Comparison of ENCODE assay signal across 22 mouse cellular contexts in genomic region chr9:47707326-47707725, GRCm38 (mm10).
A peak's percentile ranks its signal among the peaks of the same experiment; 100 is the strongest.
DNase-seq lines count a peak whose midpoint lies in the region; ATAC-seq lines count a peak whose summit lies in the region.
"Had no signal": no experiment of that assay in that cellular context is flagged by ENCODE, and none has a peak within 500 bp of the region (broad histone marks: within the 10 kb centered on the region; RNA-seq: fewer than 3 reads in every experiment).

No protein-coding gene starts in this region.

- H3K9me3 ChIP-seq in hindbrain, embryonic 13.5 days = no peaks in the 10 kb centered on the region
- no peaks in the 10 kb centered on the region for H3K9me3 ChIP-seq in hindbrain, embryonic 10.5 days
- no peaks in the 10 kb centered on the region; the same call in 1 of the 2 replicates for H3K9me3 ChIP-seq in midbrain, embryonic 13.5 days
- H3K9me3 ChIP-seq in midbrain, embryonic 11.5 days (ENCODE audit: control insufficient read depth, low read length) = no peaks in the 10 kb centered on the region
- H3K9me3 ChIP-seq in midbrain, embryonic 14.5 days (ENCODE audit: control insufficient read depth, low read length) = no peaks in the 10 kb centered on the region; the same call in 1 of the 2 replicates
- H3K9me3 ChIP-seq: embryonic facial prominence, embryonic 12.5 days; heart, embryonic 13.5 days; limb, embryonic 10.5 days; liver, embryonic 15.5 days; lung, embryonic 15.5 days; stomach, embryonic 15.5 days had no signal

- no peak overlapping the region for H3K4me3 ChIP-seq in hindbrain, embryonic 13.5 days
- H3K4me3 ChIP-seq in hindbrain, embryonic 10.5 days = no peak overlapping the region
- no peak overlapping the region for H3K4me3 ChIP-seq in midbrain, embryonic 13.5 days (replicated peaks)
- no peak overlapping the region for H3K4me3 ChIP-seq in midbrain, embryonic 11.5 days (ENCODE audit: low read depth, low read length)
- H3K4me3 ChIP-seq in midbrain, embryonic 14.5 days (replicated peaks; ENCODE audit: low read depth, low read length) = no peak overlapping the region
- H3K4me3 ChIP-seq: embryonic facial prominence, embryonic 12.5 days; heart, adult 2 months; heart, embryonic 13.5 days; limb, embryonic 10.5 days; liver, embryonic 15.5 days; lung, embryonic 15.5 days; myocyte; stomach, embryonic 15.5 days had no signal

- H3K4me2 ChIP-seq in hindbrain, embryonic 13.5 days = no peak overlapping the region
- no peak overlapping the region for H3K4me2 ChIP-seq in midbrain, embryonic 13.5 days (replicated peaks)
- H3K4me2 ChIP-seq in midbrain, embryonic 11.5 days = no peak overlapping the region
- H3K4me2 ChIP-seq in midbrain, embryonic 14.5 days (ENCODE audit: low read length) = no peak overlapping the region
- H3K4me2 ChIP-seq: embryonic facial prominence, embryonic 12.5 days; heart, embryonic 13.5 days; liver, embryonic 15.5 days; lung, embryonic 15.5 days; stomach, embryonic 15.5 days had no signal

- 58% methylated on average over 6 of the region's 6 CpGs for WGBS in hindbrain, embryonic 13.5 days
- WGBS in hindbrain, embryonic 10.5 days = 86% methylated on average over 6 of the region's 6 CpGs
- 51% methylated on average over 6 of the region's 6 CpGs for WGBS in midbrain, embryonic 13.5 days
- 75% methylated on average over 6 of the region's 6 CpGs for WGBS in midbrain, embryonic 11.5 days
- WGBS in midbrain, embryonic 14.5 days = 53% methylated on average over 6 of the region's 6 CpGs

- no peak for ATAC-seq in hindbrain, embryonic 13.5 days (ENCODE audit: low FRiP score)
- ATAC-seq in midbrain, embryonic 13.5 days = 0 out of 2 replicates have a peak, but pooled peaks have one; percentile 59
- no peak for ATAC-seq in midbrain, embryonic 11.5 days (ENCODE audit: low FRiP score)
- ATAC-seq in midbrain, embryonic 14.5 days (ENCODE audit: low FRiP score, low TSS enrichment) = no peak
- ATAC-seq: forebrain, postnatal 0 days; inflammation-experienced regulatory T-cells, adult 6 months had no signal

- H3K27ac ChIP-seq in hindbrain, embryonic 13.5 days = peak overlapping the region; percentile 79
- no peak overlapping the region for H3K27ac ChIP-seq in hindbrain, embryonic 10.5 days
- peak overlapping the region; percentile 76 for H3K27ac ChIP-seq in midbrain, embryonic 13.5 days
- no peak overlapping the region for H3K27ac ChIP-seq in midbrain, embryonic 11.5 days (ENCODE audit: low read depth, low read length)
- peak overlapping the region; percentile 71 for H3K27ac ChIP-seq in midbrain, embryonic 14.5 days (replicated peaks; ENCODE audit: low read depth, low read length)
- H3K27ac ChIP-seq: embryonic facial prominence, embryonic 12.5 days; heart, adult 2 months; heart, embryonic 13.5 days; limb, embryonic 10.5 days; liver, embryonic 15.5 days; lung, embryonic 15.5 days; stomach, embryonic 15.5 days had no signal

- no peaks in the 10 kb centered on the region for H3K36me3 ChIP-seq in hindbrain, embryonic 13.5 days
- peaks cover 8% of the 10 kb centered on the region; the same call in 1 of the 2 replicates for H3K36me3 ChIP-seq in hindbrain, embryonic 10.5 days
- H3K36me3 ChIP-seq in midbrain, embryonic 13.5 days = no peaks in the 10 kb centered on the region
- H3K36me3 ChIP-seq in midbrain, embryonic 11.5 days (ENCODE audit: control insufficient read depth, insufficient read depth, low read length) = no peaks in the 10 kb centered on the region
- no peaks in the 10 kb centered on the region for H3K36me3 ChIP-seq in midbrain, embryonic 14.5 days (ENCODE audit: control insufficient read depth, insufficient read depth, low read length)
- H3K36me3 ChIP-seq: embryonic facial prominence, embryonic 12.5 days; heart, embryonic 13.5 days; limb, embryonic 10.5 days; liver, embryonic 15.5 days; lung, embryonic 15.5 days; stomach, embryonic 15.5 days had no signal

- no peaks in the 10 kb centered on the region for H3K27me3 ChIP-seq in hindbrain, embryonic 13.5 days
- no peaks in the 10 kb centered on the region for H3K27me3 ChIP-seq in hindbrain, embryonic 10.5 days (ENCODE audit: insufficient read depth, poor library complexity, severe bottlenecking)
- no peaks in the 10 kb centered on the region for H3K27me3 ChIP-seq in midbrain, embryonic 13.5 days
- no peaks in the 10 kb centered on the region for H3K27me3 ChIP-seq in midbrain, embryonic 11.5 days (ENCODE audit: control insufficient read depth, insufficient read depth, low read length)
- H3K27me3 ChIP-seq in midbrain, embryonic 14.5 days (ENCODE audit: control insufficient read depth, insufficient read depth, low read length) = no peaks in the 10 kb centered on the region
- H3K27me3 ChIP-seq: embryonic facial prominence, embryonic 12.5 days; liver, embryonic 15.5 days; lung, embryonic 15.5 days; stomach, embryonic 15.5 days had no signal

- no peak for DNase-seq in hindbrain, embryonic 10.5 days (ENCODE audit: low spot score)
- DNase-seq in midbrain, embryonic 11.5 days (ENCODE audit: low spot score, missing footprints) = no peak
- peak; percentile 57 for DNase-seq in midbrain, embryonic 14.5 days
- no peak for DNase-seq in heart, postnatal 4 days
- DNase-seq in left cerebral cortex, adult 9 months (ENCODE audit: low spot score in 2 of 2) = no peak
- DNase-seq: adrenal gland, adult 2 months; forebrain, postnatal 0 days; gastrocnemius, postnatal 36 days; heart, adult 2 months; heart, postnatal 14 days; liver; thymus, postnatal 4 days had no signal

- no peak overlapping the region for H3K9ac ChIP-seq in hindbrain, embryonic 13.5 days
- peak overlapping the region; percentile 28; the same call in 1 of the 2 replicates for H3K9ac ChIP-seq in midbrain, embryonic 13.5 days (replicated peaks)
- no peak overlapping the region for H3K9ac ChIP-seq in midbrain, embryonic 11.5 days (ENCODE audit: low read length)
- no peak overlapping the region for H3K9ac ChIP-seq in midbrain, embryonic 14.5 days (replicated peaks; ENCODE audit: low read length)
- H3K9ac ChIP-seq: embryonic facial prominence, embryonic 12.5 days; forebrain, postnatal 0 days; heart, embryonic 13.5 days; liver, embryonic 15.5 days; lung, embryonic 15.5 days; stomach, embryonic 15.5 days had no signal

- H3K4me1 ChIP-seq in hindbrain, embryonic 13.5 days (replicated peaks) = peaks cover 43% of the 10 kb centered on the region
- H3K4me1 ChIP-seq in hindbrain, embryonic 10.5 days (replicated peaks) = peaks cover 14% of the 10 kb centered on the region
- peaks cover 35% of the 10 kb centered on the region for H3K4me1 ChIP-seq in midbrain, embryonic 13.5 days (replicated peaks)
- peaks cover 12% of the 10 kb centered on the region; the same call in 1 of the 2 replicates for H3K4me1 ChIP-seq in midbrain, embryonic 11.5 days (ENCODE audit: control insufficient read depth, insufficient read depth, low read length)
- H3K4me1 ChIP-seq in midbrain, embryonic 14.5 days (ENCODE audit: control insufficient read depth, insufficient read depth, low read length) = peaks cover 24% of the 10 kb centered on the region
- H3K4me1 ChIP-seq: embryonic facial prominence, embryonic 12.5 days; liver, embryonic 15.5 days had no signal

Comparison
In these comparisons a context has a peak if more than half of its experiments do, and no peak if none do; other contexts are left out.
1. H3K27ac ChIP-seq: peak in hindbrain, embryonic 13.5 days (single experiment), midbrain, embryonic 13.5 days (single experiment) and midbrain, embryonic 14.5 days (single experiment); none in hindbrain, embryonic 10.5 days (single experiment) and midbrain, embryonic 11.5 days (single experiment).